Mouse (Mus musculus) liver, embryonic 15.5 days (tissue): ENCODE measurements around the gene Nid2. TPM values are rescaled to one million over a fixed set of nuclear protein-coding genes. Genes with fewer than 3 reads are reported as not detected.

Experiments
- ATAC-seq: fragments of 200-750 bp; cut with Nextera tagmentation; 2 replicates; pipeline ENCODE4 v1.8.0; 2017; ENCODE audit warnings: moderate number of reproducible peaks, mild to moderate bottlenecking, moderate library complexity; ENCODE audit not compliant: insufficient read depth
- H3K27ac ChIP-seq: fragments of 300-500 bp; sonication (generic); replicated peaks from 2 replicates; pipeline ENCODE4 v1.5.1; 2015; ENCODE audit warnings: mild to moderate bottlenecking, inconsistent platforms
- H3K27me3 ChIP-seq: fragments of 300-500 bp; sonication (generic); 2 replicates; pipeline ENCODE4 v1.6.1; 2015; ENCODE audit warnings: mild to moderate bottlenecking, inconsistent platforms
- H3K36me3 ChIP-seq: fragments of 300-500 bp; sonication (generic); replicated peaks from 2 replicates; pipeline ENCODE4 v1.6.1; 2015; ENCODE audit warnings: moderate library complexity, mild to moderate bottlenecking, inconsistent platforms
- H3K4me1 ChIP-seq: fragments of 300-500 bp; sonication (generic); replicated peaks from 2 replicates; pipeline ENCODE4 v1.6.1; 2015; ENCODE audit warnings: inconsistent platforms
- H3K4me2 ChIP-seq: fragments of 300-500 bp; sonication (generic); 2 replicates; pipeline ENCODE4 v1.6.1; 2015; ENCODE audit warnings: moderate library complexity, mild to moderate bottlenecking, inconsistent platforms
- H3K4me3 ChIP-seq: fragments of 300-500 bp; sonication (generic); replicated peaks from 2 replicates; pipeline ENCODE4 v1.5.1; 2015; ENCODE audit warnings: mild to moderate bottlenecking, inconsistent platforms
- H3K9ac ChIP-seq: fragments of 300-500 bp; sonication (generic); 2 replicates; pipeline ENCODE4 v1.6.1; 2015; ENCODE audit warnings: moderate library complexity, mild to moderate bottlenecking, inconsistent platforms
- H3K9me3 ChIP-seq: fragments of 300-500 bp; sonication (generic); replicated peaks from 2 replicates; pipeline ENCODE4 v1.6.1; 2016; ENCODE audit warnings: inconsistent platforms
- WGBS: fragments of 180-500 bp; shearing (Covaris S2); methylation state at CpG from one replicate; pipeline ENCODE4 v1.1.7; 2015; ENCODE audit warnings: mixed read lengths; ENCODE audit not compliant: insufficient replicate concordance; 5-methylcytosine and 5-hydroxymethylcytosine counted together
- polyA plus RNA-seq: library from polyadenylated mRNA; unstranded; fragments of >200 nt; fragmentation: Nextera tagmentation; extraction: Ambion mirVana; gene quantifications from 2 replicates; pipeline ENCODE4 v1.2.1, GENCODE M21; 2015

Gene Nid2
- polyA plus RNA-seq, 1 experiment from 2014 or later, result 13.1 TPM

- Histone ChIP-seq H3K4me1 (no peaks in the 10 kb centered on the region), H3K9ac (no peak overlapping the region), H3K27me3 (no peaks in the 10 kb centered on the region), H3K9me3 (no peaks in the 10 kb centered on the region), H3K27ac (no peak overlapping the region), H3K4me2 (no peak overlapping the region), H3K4me3 (no peak overlapping the region), H3K36me3 (no peaks in the 10 kb centered on the region; the same call in none of the 2 replicates)
- 40% methylated on average over 1 of the region's 1 CpGs for WGBS
- ATAC-seq, result no peak
Measured at GRCm38 (mm10) chr14:19788443-19788842, 37.4 kb downstream of the Nid2 start.

GRCm38 (mm10) chr14:19794881-19795280 is 43.8 kb downstream of the Nid2 start:
- no peak overlapping the region for H3K4me3 ChIP-seq
- peaks cover 19% of the 10 kb centered on the region for H3K4me1 ChIP-seq
- ATAC-seq, result no peak
- no peak overlapping the region for H3K27ac ChIP-seq
- H3K9ac ChIP-seq, result no peak overlapping the region
- no peaks in the 10 kb centered on the region for H3K27me3 ChIP-seq
- peaks cover 3% of the 10 kb centered on the region for H3K36me3 ChIP-seq
- WGBS, result 28% methylated on average over 4 of the region's 4 CpGs
- H3K9me3 ChIP-seq, result no peaks in the 10 kb centered on the region
- no peak overlapping the region for H3K4me2 ChIP-seq

GRCm38 (mm10) chr14:19796541-19797304 is 45.7 kb downstream of the Nid2 start:
- no peak overlapping the region for H3K4me3 ChIP-seq
- ATAC-seq, result no peak; the same call in 1 of the 2 replicates
- 31% methylated on average over 18 of the region's 18 CpGs for WGBS
- H3K27me3 ChIP-seq, result no peaks in the 10 kb centered on the region
- 0 out of 2 replicates have a peak, but pooled peaks cover 3% of the 10 kb centered on the region for H3K36me3 ChIP-seq
- no peak overlapping the region for H3K27ac ChIP-seq
- H3K4me1 ChIP-seq, result peaks cover 19% of the 10 kb centered on the region
- H3K4me2 ChIP-seq, result peak overlapping the region; percentile 37
- H3K9me3 ChIP-seq, result no peaks in the 10 kb centered on the region
- no peak overlapping the region for H3K9ac ChIP-seq

GRCm38 (mm10) chr14:19800485-19800884 is 49.4 kb downstream of the Nid2 start:
- 28% methylated on average over 2 of the region's 2 CpGs for WGBS
- no peak for ATAC-seq
- 0 out of 2 replicates have a peak, but pooled peaks cover 3% of the 10 kb centered on the region for H3K36me3 ChIP-seq

GRCm38 (mm10) chr14:19801474-19802215 is 50.6 kb downstream of the Nid2 start:
- H3K27ac ChIP-seq, result no peak overlapping the region
- H3K4me3 ChIP-seq, result no peak overlapping the region
- no peak for ATAC-seq
- H3K4me1 ChIP-seq, result peaks cover 18% of the 10 kb centered on the region
- no peak overlapping the region for H3K9ac ChIP-seq
- no peak overlapping the region for H3K4me2 ChIP-seq
- 69% methylated on average over 8 of the region's 8 CpGs for WGBS
- no peaks in the 10 kb centered on the region for H3K27me3 ChIP-seq
- H3K36me3 ChIP-seq, result 0 out of 2 replicates have a peak, but pooled peaks cover 3% of the 10 kb centered on the region
- no peaks in the 10 kb centered on the region for H3K9me3 ChIP-seq

More at GRCm38 (mm10) chr14:19800485-19800884, 49.4 kb downstream of the Nid2 start:
- Histone ChIP-seq H3K4me3 (no peak overlapping the region), H3K27me3 (no peaks in the 10 kb centered on the region), H3K4me2 (no peak overlapping the region), H3K4me1 (peaks cover 28% of the 10 kb centered on the region), H3K9me3 (no peaks in the 10 kb centered on the region), H3K9ac (no peak overlapping the region), H3K27ac (no peak overlapping the region)

GRCm38 (mm10) chr14:19803222-19803621 is 52.2 kb downstream of the Nid2 start:
- H3K4me1 ChIP-seq, result peaks cover 10% of the 10 kb centered on the region; the same call in 1 of the 2 replicates
- WGBS, result 38% methylated on average over 4 of the region's 4 CpGs
- no peak overlapping the region for H3K9ac ChIP-seq
- no peaks in the 10 kb centered on the region for H3K27me3 ChIP-seq
- no peak for ATAC-seq
- no peaks in the 10 kb centered on the region for H3K9me3 ChIP-seq
- no peak overlapping the region for H3K4me3 ChIP-seq
- no peak overlapping the region for H3K27ac ChIP-seq
- no peak overlapping the region for H3K4me2 ChIP-seq
- H3K36me3 ChIP-seq, result 0 out of 2 replicates have a peak, but pooled peaks cover 3% of the 10 kb centered on the region

GRCm38 (mm10) chr14:19803623-19804022 is 52.6 kb downstream of the Nid2 start:
- no peaks in the 10 kb centered on the region for H3K9me3 ChIP-seq
- peaks cover 10% of the 10 kb centered on the region; the same call in 1 of the 2 replicates for H3K4me1 ChIP-seq
- no peak overlapping the region for H3K4me2 ChIP-seq
- H3K36me3 ChIP-seq, result no peaks in the 10 kb centered on the region
- H3K4me3 ChIP-seq, result no peak overlapping the region
- H3K9ac ChIP-seq, result no peak overlapping the region
- 36% methylated on average over 10 of the region's 10 CpGs for WGBS
- H3K27me3 ChIP-seq, result no peaks in the 10 kb centered on the region
- ATAC-seq, result no peak
- no peak overlapping the region for H3K27ac ChIP-seq

GRCm38 (mm10) chr14:19807339-19807738 is 56.3 kb downstream of the Nid2 start:
- no peak overlapping the region for H3K4me2 ChIP-seq
- no peak overlapping the region for H3K9ac ChIP-seq
- ATAC-seq, result no peak
- no peaks in the 10 kb centered on the region for H3K27me3 ChIP-seq
- no peaks in the 10 kb centered on the region for H3K9me3 ChIP-seq
- peaks cover 10% of the 10 kb centered on the region; the same call in 1 of the 2 replicates for H3K4me1 ChIP-seq
- no peak overlapping the region for H3K27ac ChIP-seq
- no peak overlapping the region for H3K4me3 ChIP-seq
- 73% methylated on average over 3 of the region's 3 CpGs for WGBS
- H3K36me3 ChIP-seq, result peaks cover 18% of the 10 kb centered on the region

GRCm38 (mm10) chr14:19807858-19808257 is 56.8 kb downstream of the Nid2 start:
- no peaks in the 10 kb centered on the region for H3K9me3 ChIP-seq
- H3K36me3 ChIP-seq, result peaks cover 24% of the 10 kb centered on the region
- no peak overlapping the region for H3K4me3 ChIP-seq
- H3K27me3 ChIP-seq, result no peaks in the 10 kb centered on the region
- no peak overlapping the region for H3K9ac ChIP-seq
- ATAC-seq, result no peak
- H3K4me2 ChIP-seq, result no peak overlapping the region
- 77% methylated on average over 2 of the region's 2 CpGs for WGBS
- H3K27ac ChIP-seq, result no peak overlapping the region
- H3K4me1 ChIP-seq, result peaks cover 9% of the 10 kb centered on the region; the same call in 1 of the 2 replicates

- H3K27me3 ChIP-seq, result no peaks in the 10 kb centered on the region
- no peaks in the 10 kb centered on the region for H3K9me3 ChIP-seq
- no peaks in the 10 kb centered on the region for H3K4me1 ChIP-seq
- H3K4me2 ChIP-seq, result no peak overlapping the region
- H3K36me3 ChIP-seq, result peaks cover 39% of the 10 kb centered on the region
- WGBS, result 80% methylated on average over 10 of the region's 10 CpGs
- ATAC-seq, result no peak
- H3K4me3 ChIP-seq, result no peak overlapping the region
- no peak overlapping the region for H3K27ac ChIP-seq
- H3K9ac ChIP-seq, result no peak overlapping the region
Measured at GRCm38 (mm10) chr14:19809934-19810333, 58.9 kb downstream of the Nid2 start.

GRCm38 (mm10) chr14:19813061-19813460 is 62.0 kb downstream of the Nid2 start:
- Histone ChIP-seq H3K4me2 (no peak overlapping the region), H3K27me3 (no peaks in the 10 kb centered on the region), H3K36me3 (peaks cover 59% of the 10 kb centered on the region), H3K4me1 (no peaks in the 10 kb centered on the region), H3K4me3 (no peak overlapping the region), H3K27ac (no peak overlapping the region), H3K9me3 (no peaks in the 10 kb centered on the region), H3K9ac (no peak overlapping the region)
- 75% methylated on average over 2 of the region's 2 CpGs for WGBS
- ATAC-seq, result no peak
